Mouse (Mus musculus) heart, postnatal 4 days (tissue): ENCODE data around the gene Igf2bp1. TPM values are rescaled to one million over a fixed set of nuclear protein-coding genes. Genes with fewer than 3 reads are reported as not detected.

Source experiments
- microRNA-seq, 2 experiments: library from miRNA; unstranded; fragments of <30 nt; microRNA quantifications; one replicate each; pipeline ENCODE4 v1.2.0; 2021 to 2022
- total RNA-seq, 2 experiments: library from RNA; stranded (reverse); gene quantifications; 2 replicates each; pipeline ENCODE4 v1.2.3; 2021

Igf2bp1 gene
- total RNA-seq, 2 experiments from 2014 or later = 6.3 to 10.6 TPM

Small RNAs within 50 kb of the gene (microRNA-seq; reads per million reads assigned to microRNA genes)
- gene Mir3063 = 0 reads per million in 2 experiments

Other genes starting within 250 kb of the Igf2bp1 start
- 10 to 100 TPM; 71.7 to 82.2 TPM for gene Phospho1, start 181.4 kb downstream of the Igf2bp1 start, total RNA-seq
- gene Gngt2, start 168.7 kb downstream of the Igf2bp1 start, total RNA-seq = 10 to 100 TPM; 23.2 to 23.8 TPM
- gene Abi3, start 163.5 kb downstream of the Igf2bp1 start, total RNA-seq = 10 to 100 TPM; 16.7 to 19.5 TPM
- not detected for gene B4galnt2, start 91.0 kb downstream of the Igf2bp1 start, total RNA-seq
- not detected for gene Gip, start 18.6 kb upstream of the Igf2bp1 start, total RNA-seq
- gene Snf8, start 28.9 kb upstream of the Igf2bp1 start, total RNA-seq = 10 to 100 TPM; 60.9 to 62.7 TPM
- gene Ube2z, start 59.4 kb upstream of the Igf2bp1 start, total RNA-seq = 10 to 100 TPM; 47.4 to 48.3 TPM
- gene Atp5g1, start 69.7 kb upstream of the Igf2bp1 start, total RNA-seq = 1,000 to 10,000 TPM; 2,269 to 2,363 TPM
- not detected for gene Calcoco2, start 106.0 kb upstream of the Igf2bp1 start, total RNA-seq
- not detected for gene Ttll6, start 127.8 kb upstream of the Igf2bp1 start, total RNA-seq
- gene Hoxb13, start 188.4 kb upstream of the Igf2bp1 start, total RNA-seq = not detected